ENCODE assay signal across 27 mouse cellular contexts in genomic region chr8:45631023-45631422, GRCm38 (mm10).
DNase-seq lines count a peak whose midpoint lies in the region; ATAC-seq and TF ChIP-seq lines count a peak whose summit lies in the region.
"Had no signal": no experiment of that assay in that cellular context is flagged by ENCODE, and none has a peak within 500 bp of the region (broad histone marks: within the 10 kb centered on the region; RNA-seq: fewer than 3 reads in every experiment).

No protein-coding gene starts in this region.

- H3K36me3 ChIP-seq in heart, embryonic 14.5 days (ENCODE audit: control insufficient read depth, insufficient read depth, low read length), result no peaks in the 10 kb centered on the region
- no peaks in the 10 kb centered on the region for H3K36me3 ChIP-seq in heart, postnatal 0 days (replicated peaks; ENCODE audit: control insufficient read depth, insufficient read depth, low read length)
- H3K36me3 ChIP-seq in liver, embryonic 14.5 days (replicated peaks; ENCODE audit: control insufficient read depth, insufficient read depth, low read depth), result no peaks in the 10 kb centered on the region
- no peaks in the 10 kb centered on the region for H3K36me3 ChIP-seq in liver, embryonic 16.5 days (ENCODE audit: control insufficient read depth, insufficient read depth)
- H3K36me3 ChIP-seq: embryonic facial prominence, embryonic 10.5 days; embryonic facial prominence, embryonic 13.5 days; forebrain, embryonic 12.5 days; forebrain, embryonic 15.5 days; heart, embryonic 10.5 days; hindbrain, embryonic 10.5 days; hindbrain, embryonic 13.5 days; intestine, embryonic 15.5 days had no signal

- peaks cover 3 to 11% of the 10 kb centered on the region in 2 experiments; a peak in 2 of 4 replicates for H3K4me1 ChIP-seq in heart, embryonic 14.5 days (ENCODE audit: control insufficient read depth in 2 of 2, insufficient read depth in 2 of 2, low read length in 2 of 2)
- peaks cover 10% of the 10 kb centered on the region; the same call in 1 of the 2 replicates for H3K4me1 ChIP-seq in heart, postnatal 0 days (ENCODE audit: control insufficient read depth, insufficient read depth)
- peaks cover 0 to 5% of the 10 kb centered on the region in 2 experiments; a peak in 2 of 4 replicates for H3K4me1 ChIP-seq in liver, embryonic 14.5 days (replicated peaks; ENCODE audit: control insufficient read depth in 2 of 2, insufficient read depth in 2 of 2, low read length in 1 of 2)
- H3K4me1 ChIP-seq in liver, embryonic 16.5 days (ENCODE audit: control insufficient read depth, low read depth, low read length), result no peaks in the 10 kb centered on the region; the same call in 1 of the 2 replicates
- H3K4me1 ChIP-seq: intestine, embryonic 15.5 days had no signal

- TF ChIP-seq CTCF in heart, postnatal 0 days (IDR thresholded peaks at IDR 0.05; ENCODE audit: low read depth), result no peak
- TF ChIP-seq CTCF in liver, embryonic 14.5 days (IDR thresholded peaks at IDR 0.05; ENCODE audit: low read depth), result no peak

- H3K4me3 ChIP-seq in heart, embryonic 14.5 days (ENCODE audit: control insufficient read depth in 1 of 2, insufficient read depth in 1 of 2, low read depth in 1 of 2, low read length in 2 of 2), result peak overlapping the region in 1 of 2 experiments; percentile 80; a peak in 1 of 4 replicates
- H3K4me3 ChIP-seq in heart, postnatal 0 days (ENCODE audit: low read depth, low read length), result peak overlapping the region; percentile 78
- no peak overlapping the region for H3K4me3 ChIP-seq in liver, embryonic 14.5 days (ENCODE audit: insufficient read depth in 1 of 2, low read depth in 2 of 2, low read length in 2 of 2)
- no peak overlapping the region for H3K4me3 ChIP-seq in liver, embryonic 16.5 days (ENCODE audit: low read depth, low read length)
- H3K4me3 ChIP-seq: embryonic facial prominence, embryonic 10.5 days; embryonic facial prominence, embryonic 13.5 days; erythroblast, embryonic 14.5 days; forebrain, embryonic 12.5 days; heart, embryonic 10.5 days; hindbrain, embryonic 10.5 days; hindbrain, embryonic 13.5 days; intestine, embryonic 15.5 days had no signal

- H3K27ac ChIP-seq in heart, embryonic 14.5 days (replicated peaks in 1 of 2; ENCODE audit: control insufficient read depth in 1 of 2, insufficient read depth in 1 of 2, low read depth in 2 of 2, low read length in 2 of 2), result no peak overlapping the region
- H3K27ac ChIP-seq in heart, postnatal 0 days (ENCODE audit: low read depth), result peak overlapping the region; percentile 95; the same call in 1 of the 2 replicates
- no peak overlapping the region for H3K27ac ChIP-seq in liver, embryonic 14.5 days
- H3K27ac ChIP-seq in liver, embryonic 16.5 days (ENCODE audit: low read length), result no peak overlapping the region
- H3K27ac ChIP-seq: embryonic facial prominence, embryonic 10.5 days; embryonic facial prominence, embryonic 13.5 days; forebrain, embryonic 12.5 days; forebrain, embryonic 15.5 days; heart, embryonic 10.5 days; hindbrain, embryonic 10.5 days; hindbrain, embryonic 13.5 days; intestine, embryonic 15.5 days had no signal

- H3K9me3 ChIP-seq in heart, embryonic 14.5 days (ENCODE audit: control insufficient read depth, low read length), result no peaks in the 10 kb centered on the region
- H3K9me3 ChIP-seq in heart, postnatal 0 days (replicated peaks; ENCODE audit: control insufficient read depth, low read length), result no peaks in the 10 kb centered on the region
- no peaks in the 10 kb centered on the region for H3K9me3 ChIP-seq in liver, embryonic 14.5 days (ENCODE audit: control insufficient read depth, low read length)
- no peaks in the 10 kb centered on the region for H3K9me3 ChIP-seq in liver, embryonic 16.5 days (replicated peaks; ENCODE audit: control insufficient read depth, low read length)
- H3K9me3 ChIP-seq: embryonic facial prominence, embryonic 10.5 days; embryonic facial prominence, embryonic 13.5 days; forebrain, embryonic 12.5 days; forebrain, embryonic 15.5 days; heart, embryonic 10.5 days; hindbrain, embryonic 10.5 days; hindbrain, embryonic 13.5 days; intestine, embryonic 15.5 days had no signal

- DNase-seq in heart, postnatal 4 days, result no peak
- no peak for DNase-seq in heart, postnatal 0 days (ENCODE audit: low spot score)
- no peak for DNase-seq in heart, adult 8-10 months (ENCODE audit: low spot score)
- no peak for DNase-seq in liver, embryonic 14.5 days (ENCODE audit: low read depth in 3 of 3, low spot score in 3 of 3)
- DNase-seq: adrenal gland, adult 2 months; adrenal gland, postnatal 14 days; cerebellum, adult 11-12 months; cerebellum, adult 8-10 months; cerebellum, postnatal 10 days; cerebellum, postnatal 36 days; embryo, embryonic 11 days; gastrocnemius, postnatal 25 days; kidney, adult 11 months had no signal

- H3K9ac ChIP-seq in heart, embryonic 14.5 days (ENCODE audit: low read length), result peak overlapping the region; percentile 91; the same call in 1 of the 2 replicates
- peak overlapping the region; percentile 85; the same call in 1 of the 2 replicates for H3K9ac ChIP-seq in heart, postnatal 0 days (replicated peaks; ENCODE audit: low read depth, low read length)
- no peak overlapping the region for H3K9ac ChIP-seq in liver, embryonic 14.5 days (replicated peaks)
- H3K9ac ChIP-seq in liver, embryonic 16.5 days (ENCODE audit: low read depth, low read length), result no peak overlapping the region
- H3K9ac ChIP-seq: embryonic facial prominence, embryonic 13.5 days; forebrain, embryonic 12.5 days; forebrain, embryonic 15.5 days; hindbrain, embryonic 13.5 days; intestine, embryonic 15.5 days had no signal

- ATAC-seq in heart, embryonic 14.5 days (ENCODE audit: insufficient number of reproducible peaks, insufficient read depth, low FRiP score, low read depth), result no peak
- ATAC-seq in heart, postnatal 0 days (ENCODE audit: insufficient read depth, low read depth), result peak; percentile 27; the same call in 1 of the 2 replicates
- 0 out of 2 replicates have a peak, but pooled peaks have one; percentile 35 for ATAC-seq in liver, embryonic 14.5 days (ENCODE audit: insufficient read depth)
- peak; percentile 25; the same call in 1 of the 2 replicates for ATAC-seq in liver, embryonic 16.5 days (ENCODE audit: low read depth)
- no peak for ATAC-seq in megakaryocyte progenitor cell, adult 5-6 weeks (replicated peaks; ENCODE audit: poor library complexity)
- ATAC-seq: CD4-positive, CD25-positive, alpha-beta regulatory T cell, adult 4 months; forebrain, embryonic 15.5 days; hindbrain, embryonic 16.5 days; intestine, embryonic 15.5 days had no signal

- H3K27me3 ChIP-seq in heart, embryonic 14.5 days (ENCODE audit: control insufficient read depth, insufficient read depth, low read length), result no peaks in the 10 kb centered on the region
- no peaks in the 10 kb centered on the region for H3K27me3 ChIP-seq in heart, postnatal 0 days (ENCODE audit: control insufficient read depth, insufficient read depth, low read length)
- no peaks in the 10 kb centered on the region for H3K27me3 ChIP-seq in liver, embryonic 14.5 days (ENCODE audit: control insufficient read depth, insufficient read depth, low read length)
- no peaks in the 10 kb centered on the region for H3K27me3 ChIP-seq in liver, embryonic 16.5 days (ENCODE audit: control insufficient read depth, insufficient read depth, low read depth, low read length)
- H3K27me3 ChIP-seq: forebrain, embryonic 12.5 days; forebrain, embryonic 15.5 days; hindbrain, embryonic 13.5 days; intestine, embryonic 15.5 days had no signal

- peak overlapping the region; percentile 79 for H3K4me2 ChIP-seq in heart, embryonic 14.5 days (ENCODE audit: low read length)
- H3K4me2 ChIP-seq in heart, postnatal 0 days (ENCODE audit: low read depth, low read length), result peak overlapping the region; percentile 96; the same call in 1 of the 2 replicates
- no peak overlapping the region for H3K4me2 ChIP-seq in liver, embryonic 14.5 days (ENCODE audit: low read depth)
- H3K4me2 ChIP-seq in liver, embryonic 16.5 days (ENCODE audit: low read depth, low read length), result no peak overlapping the region
- H3K4me2 ChIP-seq: embryonic facial prominence, embryonic 13.5 days; intestine, embryonic 15.5 days had no signal

- WGBS in heart, embryonic 14.5 days, result 64% methylated on average over 7 of the region's 8 CpGs
- 54% methylated on average over 8 of the region's 8 CpGs for WGBS in heart, postnatal 0 days
- 60% methylated on average over 8 of the region's 8 CpGs for WGBS in liver, embryonic 14.5 days (ENCODE audit: insufficient replicate concordance)
- 62% methylated on average over 8 of the region's 8 CpGs for WGBS in liver, embryonic 16.5 days (ENCODE audit: insufficient replicate concordance)

- TF ChIP-seq EP300 in heart, postnatal 0 days (IDR thresholded peaks at IDR 0.05; ENCODE audit: low read depth), result no peak
- TF ChIP-seq EP300 in liver, embryonic 14.5 days (IDR thresholded peaks at IDR 0.05; ENCODE audit: low read depth), result no peak

Comparison
In these comparisons a context has a peak if more than half of its experiments do, and no peak if none do; other contexts are left out.
1. ATAC-seq: peak in heart, postnatal 0 days (single experiment), liver, embryonic 14.5 days (single experiment) and liver, embryonic 16.5 days (single experiment); none in heart, embryonic 14.5 days (single experiment) and megakaryocyte progenitor cell, adult 5-6 weeks (single experiment).
2. H3K4me2 ChIP-seq: peak in heart, embryonic 14.5 days (single experiment) and heart, postnatal 0 days (single experiment); none in liver, embryonic 14.5 days (single experiment) and liver, embryonic 16.5 days (single experiment).
3. H3K9ac ChIP-seq: peak in heart, embryonic 14.5 days (single experiment) and heart, postnatal 0 days (single experiment); none in liver, embryonic 14.5 days (single experiment) and liver, embryonic 16.5 days (single experiment).